18 mouse cellular contexts compared by ENCODE assay signal in genomic region chr6:126394111-126394809, GRCm38 (mm10).
DNase-seq lines count a peak whose midpoint lies in the region; ATAC-seq and TF ChIP-seq lines count a peak whose summit lies in the region.
"Had no signal": no experiment of that assay in that cellular context is flagged by ENCODE, and none has a peak within 500 bp of the region (broad histone marks: within the 10 kb centered on the region; RNA-seq: fewer than 3 reads in every experiment).

No protein-coding gene starts in this region.

- no peak overlapping the region for H3K4me3 ChIP-seq in kidney, adult 2 months (ENCODE audit: insufficient read depth, low read depth, low read length)
- no peak overlapping the region for H3K4me3 ChIP-seq in stomach, embryonic 16.5 days (replicated peaks; ENCODE audit: low read length)
- H3K4me3 ChIP-seq: heart, adult 2 months; heart, embryonic 15.5 days; limb, embryonic 15.5 days; midbrain, embryonic 13.5 days had no signal

- no peak overlapping the region for H3K27ac ChIP-seq in kidney, adult 2 months (ENCODE audit: insufficient read depth, low read depth, low read length)
- H3K27ac ChIP-seq in stomach, embryonic 16.5 days (ENCODE audit: low read length), result no peak overlapping the region
- H3K27ac ChIP-seq: heart, adult 2 months; heart, embryonic 15.5 days; limb, embryonic 15.5 days; midbrain, embryonic 13.5 days had no signal

- peak; percentile 82; the same call in 1 of the 2 replicates for ATAC-seq in stomach, embryonic 16.5 days (ENCODE audit: insufficient read depth, low FRiP score)
- no peak for ATAC-seq in megakaryocyte-erythroid progenitor cell, adult 5-6 weeks (replicated peaks; ENCODE audit: low FRiP score, low TSS enrichment, poor library complexity, severe bottlenecking)
- ATAC-seq: liver, postnatal 0 days; midbrain, embryonic 13.5 days had no signal

- no peaks in the 10 kb centered on the region for H3K4me1 ChIP-seq in kidney, adult 2 months (ENCODE audit: control insufficient read depth, insufficient read depth, low read length)
- H3K4me1 ChIP-seq in stomach, embryonic 16.5 days (ENCODE audit: control insufficient read depth, insufficient read depth, low read length), result 0 out of 2 replicates have a peak, but pooled peaks cover 3% of the 10 kb centered on the region
- H3K4me1 ChIP-seq: heart, embryonic 15.5 days; limb, embryonic 15.5 days had no signal

- 23% methylated on average over 7 of the region's 7 CpGs for WGBS in kidney, adult 2 months
- 16% methylated on average over 7 of the region's 7 CpGs for WGBS in stomach, embryonic 16.5 days

- DNase-seq in kidney, adult 2 months, result peak; percentile 14
- DNase-seq in kidney, adult 18-20 months, result no peak
- DNase-seq in lung, postnatal 36 days, result peak; percentile 14
- no peak for DNase-seq in lung, postnatal 10 days
- DNase-seq in kidney, postnatal 14 days, result peak; percentile 21
- DNase-seq in cerebellum, postnatal 10 days, result no peak
- DNase-seq: adrenal gland, postnatal 25 days; B cell, adult 2 months; cerebellum, adult 8-10 months; gastrocnemius, postnatal 10 days; heart, adult 2 months; liver, postnatal 0 days; right cerebral cortex, adult 18-20 months had no signal

- 0 out of 2 replicates have a peak, but pooled peaks cover 1% of the 10 kb centered on the region for H3K27me3 ChIP-seq in kidney, adult 2 months (replicated peaks; ENCODE audit: control insufficient read depth, insufficient read depth, low read length)
- no peaks in the 10 kb centered on the region; the same call in 1 of the 2 replicates for H3K27me3 ChIP-seq in stomach, embryonic 16.5 days (ENCODE audit: control insufficient read depth, insufficient read depth, low read length)
- H3K27me3 ChIP-seq: heart, embryonic 15.5 days; midbrain, embryonic 13.5 days had no signal

- no peaks in the 10 kb centered on the region for H3K36me3 ChIP-seq in kidney, adult 2 months (ENCODE audit: control insufficient read depth, insufficient read depth, low read length)
- H3K36me3 ChIP-seq in stomach, embryonic 16.5 days (ENCODE audit: control insufficient read depth, insufficient read depth, low read length), result no peaks in the 10 kb centered on the region
- H3K36me3 ChIP-seq: heart, embryonic 15.5 days; limb, embryonic 15.5 days; midbrain, embryonic 13.5 days had no signal

- TF ChIP-seq POLR2A in kidney, adult 2 months (IDR thresholded peaks at IDR 0.05; ENCODE audit: low read depth, low read length), result no peak

- H3K9me3 ChIP-seq in stomach, embryonic 16.5 days (replicated peaks; ENCODE audit: control insufficient read depth, low read length), result no peaks in the 10 kb centered on the region; the same call in 1 of the 2 replicates
- H3K9me3 ChIP-seq: heart, embryonic 15.5 days; limb, embryonic 15.5 days; midbrain, embryonic 13.5 days had no signal

- no peak overlapping the region for H3K9ac ChIP-seq in stomach, embryonic 16.5 days (ENCODE audit: low read length)
- H3K9ac ChIP-seq: heart, embryonic 15.5 days; limb, embryonic 15.5 days; liver, postnatal 0 days; midbrain, embryonic 13.5 days had no signal

- no peak for TF ChIP-seq CTCF in kidney, adult 2 months (conservative IDR thresholded peaks at IDR 0.05; ENCODE audit: insufficient read depth, insufficient read length, low read depth, low read length)

- no peak overlapping the region for H3K4me2 ChIP-seq in stomach, embryonic 16.5 days (ENCODE audit: low read depth, low read length)
- H3K4me2 ChIP-seq: heart, embryonic 15.5 days; limb, embryonic 15.5 days; midbrain, embryonic 13.5 days had no signal

Comparison
In these comparisons a context has a peak if more than half of its experiments do, and no peak if none do; other contexts are left out.
1. DNase-seq: peak in kidney, adult 2 months (single experiment), lung, postnatal 36 days (single experiment) and kidney, postnatal 14 days (single experiment); none in kidney, adult 18-20 months (single experiment), lung, postnatal 10 days (single experiment) and cerebellum, postnatal 10 days (0 of 2).